Mouse (Mus musculus) cortical plate, adult 2 months (tissue): Measurements from ENCODE around the gene Abcf3. TPM values are rescaled to one million over a fixed set of nuclear protein-coding genes. Genes with fewer than 3 reads are reported as not detected.

ENCODE experiments used
- H3K27ac ChIP-seq: fragments of 200-500 bp; 2 replicates; pipeline ENCODE4 v1.5.1; 2012; ENCODE audit warnings: low read length, control low read depth, inconsistent platforms; ENCODE audit not compliant: insufficient read depth
- H3K4me1 ChIP-seq: fragments of 200-500 bp; 2 replicates; pipeline ENCODE4 v1.6.1; 2011; ENCODE audit warnings: low read length; ENCODE audit not compliant: control insufficient read depth, insufficient read depth
- H3K4me3 ChIP-seq: fragments of 200-500 bp; 2 replicates; pipeline ENCODE4 v1.5.1; 2011; ENCODE audit warnings: mild to moderate bottlenecking, low read length, control low read depth; ENCODE audit not compliant: insufficient read depth
- CTCF ChIP-seq: fragments of 200-500 bp; IDR thresholded peaks from 2 replicates; pipeline ENCODE4 v1.5.1; 2011; ENCODE audit warnings: mild to moderate bottlenecking, control low read depth, low read length; ENCODE audit not compliant: insufficient read depth; ENCODE audit errors: extremely low read depth
- POLR2A ChIP-seq: fragments of 200-500 bp; IDR thresholded peaks from 2 replicates; pipeline ENCODE4 v1.6.1; 2011; ENCODE audit warnings: mild to moderate bottlenecking, low read length, control low read depth; ENCODE audit not compliant: insufficient read depth; ENCODE audit errors: extremely low read depth
- polyA plus RNA-seq: library from polyadenylated mRNA; depleted of rRNA; stranded (reverse); fragments of >200 nt; gene quantifications from 2 replicates; pipeline ENCODE4 v1.2.3, GENCODE M21; 2012

Abcf3 gene
- polyA plus RNA-seq, 1 experiment, result 78.5 TPM

- Histone ChIP-seq H3K4me3 (no peak overlapping the region), H3K4me1 (no peaks in the 10 kb centered on the region), H3K27ac (no peak overlapping the region)
- TF ChIP-seq CTCF (no peak), POLR2A (no peak)
Observed at GRCm38 (mm10) chr16:20565075-20565474, 16.7 kb downstream of the Abcf3 start.

- Histone ChIP-seq H3K4me3 (peak within 1 kb of the TSS; percentile 56), H3K4me1 (no peaks in the 10 kb centered on the region), H3K27ac (no peak within 1 kb of the TSS)
- TF ChIP-seq CTCF (no peak), POLR2A (peak; percentile 36; the same call in 1 of the 2 replicates)
Observed at GRCm38 (mm10) chr16:20589366-20589938, 41.1 kb downstream of the Abcf3 start, which contains the start of gene Vwa5b2. Gene Vwa5b2 (plus strand): TSS chr16:20589471.

GRCm38 (mm10) chr16:20589939-20590679 is 41.7 kb downstream of the Abcf3 start:
- Histone ChIP-seq H3K4me1 (no peaks in the 10 kb centered on the region), H3K27ac (no peak overlapping the region), H3K4me3 (peak overlapping the region; percentile 56)
- TF ChIP-seq CTCF, result no peak
- no peak for TF ChIP-seq POLR2A

DNA sequence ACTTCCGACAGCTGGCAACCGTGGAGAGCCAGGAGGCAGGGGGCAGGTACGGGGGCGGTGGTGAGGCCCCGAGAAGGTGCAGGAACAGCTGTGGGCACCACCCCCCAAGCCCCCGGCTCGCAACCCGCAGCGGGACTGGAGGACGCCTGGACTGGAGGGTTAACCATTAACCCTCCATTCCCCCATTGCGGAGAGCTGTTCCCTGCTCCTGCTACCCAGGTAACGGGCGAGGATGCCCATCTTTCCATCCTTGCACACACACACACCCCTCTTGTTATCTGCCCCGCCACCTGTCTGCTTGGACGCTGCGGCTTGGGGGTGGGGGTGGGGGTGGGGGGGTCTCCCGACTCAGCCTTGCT is 42.3 kb downstream of the Abcf3 start:
- H3K27ac ChIP-seq, result no peak overlapping the region
- H3K4me1 ChIP-seq, result no peaks in the 10 kb centered on the region
- TF ChIP-seq POLR2A (no peak), CTCF (no peak)
- H3K4me3 ChIP-seq, result peak overlapping the region; percentile 56

GRCm38 (mm10) chr16:20591076-20591705 is 42.8 kb downstream of the Abcf3 start:
- H3K27ac ChIP-seq, result no peak overlapping the region
- TF ChIP-seq POLR2A (no peak), CTCF (no peak)
- no peaks in the 10 kb centered on the region for H3K4me1 ChIP-seq
- H3K4me3 ChIP-seq, result peak overlapping the region; percentile 56

- no peaks in the 10 kb centered on the region for H3K4me1 ChIP-seq
- no peak overlapping the region for H3K27ac ChIP-seq
- no peak for TF ChIP-seq POLR2A
- H3K4me3 ChIP-seq, result no peak overlapping the region
Observed at GRCm38 (mm10) chr16:20595060-20595673, 46.8 kb downstream of the Abcf3 start.

DNA sequence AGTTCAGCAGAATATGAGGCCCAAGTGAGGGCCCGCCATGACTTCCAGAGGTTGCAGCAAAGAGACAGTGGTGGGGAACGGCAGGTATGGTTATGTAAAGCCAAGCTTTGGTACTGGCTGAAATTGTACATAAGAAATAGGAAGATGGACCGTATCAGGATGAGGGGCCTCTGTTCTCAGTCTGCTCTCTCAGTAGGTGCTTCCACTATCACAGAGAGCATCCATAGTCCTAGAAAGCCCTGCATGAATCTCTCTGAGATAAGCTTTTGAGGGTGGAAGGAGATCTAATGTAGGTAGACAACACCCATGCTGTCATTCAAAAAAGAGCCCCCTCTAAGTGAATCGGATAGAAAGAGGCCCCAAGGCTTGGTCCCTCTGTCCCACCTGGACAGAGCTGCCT is 47.4 kb downstream of the Abcf3 start:
- no peak overlapping the region for H3K4me3 ChIP-seq
- TF ChIP-seq POLR2A (no peak), CTCF (no peak)
- H3K27ac ChIP-seq, result no peak overlapping the region
- H3K4me1 ChIP-seq, result no peaks in the 10 kb centered on the region

DNA sequence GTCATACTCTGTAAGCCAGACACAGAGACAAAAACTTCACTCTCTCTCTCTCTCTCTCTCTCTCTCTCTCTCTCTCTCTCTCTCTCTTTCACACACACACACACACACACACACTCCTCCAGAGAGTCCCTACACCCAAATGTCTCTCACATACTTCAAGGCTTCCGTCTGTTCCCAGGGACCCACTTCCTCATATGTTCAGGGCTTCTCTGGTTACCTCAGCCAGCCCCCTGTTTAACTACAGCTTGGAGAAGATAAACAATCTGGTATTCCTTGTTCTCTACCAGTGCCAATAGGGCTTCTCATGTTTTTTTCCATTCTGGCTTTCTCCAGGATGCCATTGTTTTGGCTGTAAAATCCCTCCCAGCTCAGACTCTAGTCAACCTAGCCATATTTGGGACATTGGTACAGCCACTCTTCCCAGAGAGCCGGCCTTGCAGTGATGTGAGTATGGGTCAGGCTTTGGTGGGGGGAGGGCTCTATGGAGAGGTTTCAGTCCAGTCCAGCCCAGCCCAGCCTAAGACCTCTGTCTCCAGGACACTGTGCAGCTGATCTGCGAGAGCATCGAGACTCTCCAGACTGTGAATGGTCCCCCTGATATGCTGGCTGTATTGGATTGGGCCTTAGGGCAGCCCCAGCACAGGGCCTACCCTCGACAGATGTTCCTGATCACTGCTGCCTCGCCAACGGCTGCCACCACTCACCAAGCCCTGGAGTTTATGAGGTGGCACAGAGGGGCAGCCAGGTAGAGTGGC is 48.5 kb downstream of the Abcf3 start:
- TF ChIP-seq POLR2A (no peak), CTCF (no peak)
- H3K4me3 ChIP-seq, result no peak overlapping the region
- no peaks in the 10 kb centered on the region for H3K4me1 ChIP-seq
- H3K27ac ChIP-seq, result no peak overlapping the region

DNA sequence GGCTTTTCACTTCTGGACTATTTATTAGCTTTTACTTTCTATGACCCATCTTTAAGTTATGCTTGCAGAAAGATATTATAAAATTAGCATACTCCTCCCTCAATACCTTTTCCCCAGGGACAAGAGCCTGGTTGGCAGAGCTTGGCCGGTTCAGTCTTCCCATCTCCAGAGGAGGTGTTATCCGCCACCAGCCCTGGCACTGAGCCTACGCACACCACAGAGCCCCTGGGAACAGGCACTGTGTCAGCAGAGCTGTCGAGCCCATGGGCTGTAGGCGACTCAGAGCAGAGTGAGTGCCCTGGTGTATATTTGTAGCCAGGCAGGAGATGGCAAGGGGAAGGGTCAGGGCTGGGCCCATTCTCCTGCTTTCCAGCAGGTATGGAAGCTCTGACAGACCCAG is 52.1 kb downstream of the Abcf3 start:
- no peak for TF ChIP-seq CTCF
- no peak for TF ChIP-seq POLR2A
- H3K27ac ChIP-seq, result no peak overlapping the region

GRCm38 (mm10) chr16:20604705-20605104 is 56.3 kb downstream of the Abcf3 start:
- TF ChIP-seq CTCF, result no peak
- 0 out of 2 replicates have a peak, but pooled peaks have one; percentile 7 for TF ChIP-seq POLR2A
- Histone ChIP-seq H3K4me1 (no peaks in the 10 kb centered on the region), H3K4me3 (no peak overlapping the region), H3K27ac (no peak overlapping the region)

More for the DNA sequence above, 52.1 kb downstream of the Abcf3 start:
- Histone ChIP-seq H3K4me1 (no peaks in the 10 kb centered on the region), H3K4me3 (no peak overlapping the region)
